Mouse (Mus musculus) 3T3-L1 (cell line): ENCODE data around the gene Dennd4a.
A peak's percentile ranks its signal among the peaks of the same experiment; 100 is the strongest.

Source experiments
- DNase-seq: peaks from one replicate; pipeline ENCODE4 v3.0.0-alpha.2; 2015; ENCODE audit warnings: low read depth, low spot score

Dennd4a gene

DNA sequence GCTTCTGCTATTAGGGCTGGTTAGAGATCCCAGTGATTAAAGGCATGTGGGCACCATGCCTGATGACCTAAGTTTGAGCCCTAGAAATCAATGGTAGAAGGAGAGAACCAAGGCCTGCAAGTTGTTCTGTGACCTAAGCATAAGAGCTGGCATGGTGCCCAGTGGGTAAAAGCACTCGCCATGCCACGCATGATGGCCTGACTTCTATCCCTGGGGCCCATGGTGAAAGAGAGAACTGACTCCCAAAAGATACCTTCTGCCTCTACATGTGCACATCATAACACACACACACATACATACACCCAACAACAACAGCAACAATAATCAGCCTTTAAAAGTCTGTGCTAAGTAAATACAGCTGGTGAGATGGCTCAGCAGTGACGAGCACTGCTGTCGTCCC is 102.3 kb downstream of the Dennd4a start:
- DNase-seq, result no peak

DNA sequence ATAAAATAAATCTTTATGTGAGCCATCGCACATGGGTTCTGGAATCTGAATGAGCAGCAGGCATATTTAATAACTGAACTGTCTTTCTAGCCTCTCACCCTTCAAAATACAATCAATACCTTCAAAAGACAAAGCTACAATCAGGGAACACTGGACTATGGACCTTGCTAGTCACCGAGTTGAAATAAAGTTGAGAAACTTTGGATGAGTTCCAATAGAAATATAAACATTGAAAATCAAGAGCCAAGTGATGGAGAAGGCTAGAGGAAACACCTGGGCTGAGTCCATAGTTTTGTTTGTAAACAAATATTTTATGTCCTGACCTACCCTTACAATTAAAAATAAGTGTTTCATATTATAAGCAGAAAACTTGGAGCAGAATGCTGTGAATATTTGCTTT is 102.8 kb downstream of the Dennd4a start:
- DNase-seq, result no peak

DNA sequence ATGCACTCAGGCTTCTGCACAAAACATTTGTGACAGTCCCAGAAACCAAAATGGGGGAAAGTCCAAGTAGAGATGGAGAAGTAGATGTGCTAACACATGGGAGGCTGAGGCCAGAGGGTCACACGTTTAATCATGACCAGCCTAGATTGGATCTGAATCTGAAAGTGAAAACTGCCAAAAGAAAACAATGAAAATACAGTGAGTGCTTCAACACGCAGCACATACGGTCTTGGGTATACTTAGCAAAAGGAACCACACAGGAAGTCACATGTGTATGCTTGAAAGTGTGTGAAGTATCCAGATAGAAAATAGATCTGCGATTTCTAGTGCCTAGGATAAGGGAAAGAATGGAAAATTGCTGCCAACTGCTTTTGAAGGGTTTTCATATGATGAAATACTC is 103.5 kb downstream of the Dennd4a start:
- no peak for DNase-seq

DNA sequence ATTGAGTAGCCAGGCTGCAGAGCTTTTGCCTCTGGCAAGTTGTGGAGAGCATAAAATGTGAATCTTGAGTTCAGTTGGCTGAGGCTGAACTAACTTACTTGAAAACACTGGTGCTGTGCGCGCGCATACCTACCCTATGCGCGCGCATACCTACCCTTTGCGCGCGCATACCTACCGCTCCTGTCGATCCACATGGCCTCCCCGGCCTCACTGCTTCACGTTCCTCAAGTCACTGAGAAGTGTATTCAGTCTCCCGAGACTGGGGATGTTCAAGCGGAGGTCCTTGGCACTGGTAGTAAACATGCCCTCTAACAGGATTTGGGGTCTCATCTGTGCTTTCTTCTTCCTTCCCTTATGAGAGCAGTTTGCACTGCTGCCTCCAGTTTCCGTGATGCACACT is 107.4 kb downstream of the Dennd4a start:
- DNase-seq, result no peak

DNA sequence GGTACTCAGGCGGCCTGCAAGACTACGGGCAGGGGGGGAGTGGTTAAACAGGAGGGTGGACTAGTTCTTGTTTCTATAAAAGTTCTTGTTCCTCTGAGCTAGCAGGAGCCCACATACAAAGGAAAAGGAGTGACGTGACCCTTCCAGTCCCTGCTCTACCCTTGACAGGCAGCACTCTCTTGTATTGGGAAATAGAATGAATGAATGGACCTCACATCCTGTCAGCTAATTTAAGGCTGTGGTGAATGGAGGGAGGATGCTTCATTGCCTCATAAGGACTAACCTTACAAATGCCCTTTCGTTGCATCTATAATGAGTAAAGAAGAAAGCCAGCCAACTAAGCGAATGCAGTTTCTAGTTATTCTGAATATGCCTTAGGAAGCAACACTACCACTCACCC is 114.6 kb downstream of the Dennd4a start:
- DNase-seq, result peak; percentile 47

DNA sequence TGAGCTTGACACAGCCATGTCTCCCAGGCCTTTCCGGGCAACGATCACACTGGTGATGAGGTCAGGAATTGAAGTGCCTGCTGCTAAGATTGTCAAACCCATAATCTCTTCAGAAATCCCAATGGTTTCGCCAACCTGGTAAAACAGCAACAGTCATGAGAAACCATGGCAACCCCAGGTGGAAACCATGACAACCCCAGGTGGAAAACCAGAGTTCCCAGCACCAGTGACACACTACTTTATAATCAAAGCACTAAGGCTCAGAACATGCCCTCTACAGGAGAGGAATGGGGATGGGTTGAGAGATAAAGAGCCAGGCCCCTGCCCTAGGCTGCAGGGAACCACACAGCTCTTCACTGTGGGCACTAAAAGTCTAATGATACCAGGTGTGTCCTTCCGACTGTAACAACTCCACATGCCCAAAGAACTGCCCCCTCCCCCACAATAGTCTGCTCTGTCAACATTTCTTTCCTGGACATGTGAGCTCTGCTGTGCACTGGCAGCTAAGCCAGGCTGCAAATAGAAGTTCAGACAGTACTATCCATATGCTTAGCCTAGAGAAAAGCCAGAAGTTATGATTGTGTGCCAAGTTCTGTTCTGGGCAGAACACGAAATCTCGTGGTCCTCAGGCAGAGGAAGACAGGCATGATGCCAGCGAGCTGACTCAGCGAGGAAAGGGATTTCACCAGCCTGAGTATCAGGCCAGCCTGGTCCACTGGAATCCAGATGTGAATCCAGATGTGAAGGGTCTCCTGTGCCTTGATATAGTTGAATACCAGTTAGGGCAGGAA is 115.3 kb downstream of the Dennd4a start:
- DNase-seq, result peak; percentile 99

DNA sequence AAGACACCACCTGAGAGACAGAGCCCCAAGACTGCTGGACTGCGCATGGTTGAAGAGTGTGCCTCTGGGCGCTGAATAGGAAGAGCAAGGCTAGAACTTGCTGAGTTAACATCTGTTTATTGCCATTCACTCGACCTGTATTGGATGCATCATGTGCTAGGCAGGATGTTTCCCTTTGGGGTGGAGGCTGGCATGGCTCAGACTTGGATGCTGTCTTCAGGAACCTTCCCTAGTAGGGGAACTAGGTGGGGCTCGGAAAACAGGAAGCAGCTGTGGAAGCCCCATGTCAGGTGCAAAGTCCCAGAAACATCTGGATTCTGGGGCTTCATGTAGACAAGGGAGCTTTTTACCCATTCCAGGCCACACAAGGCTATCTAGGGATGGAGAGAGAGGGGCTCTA is 119.1 kb downstream of the Dennd4a start:
- no peak for DNase-seq

DNA sequence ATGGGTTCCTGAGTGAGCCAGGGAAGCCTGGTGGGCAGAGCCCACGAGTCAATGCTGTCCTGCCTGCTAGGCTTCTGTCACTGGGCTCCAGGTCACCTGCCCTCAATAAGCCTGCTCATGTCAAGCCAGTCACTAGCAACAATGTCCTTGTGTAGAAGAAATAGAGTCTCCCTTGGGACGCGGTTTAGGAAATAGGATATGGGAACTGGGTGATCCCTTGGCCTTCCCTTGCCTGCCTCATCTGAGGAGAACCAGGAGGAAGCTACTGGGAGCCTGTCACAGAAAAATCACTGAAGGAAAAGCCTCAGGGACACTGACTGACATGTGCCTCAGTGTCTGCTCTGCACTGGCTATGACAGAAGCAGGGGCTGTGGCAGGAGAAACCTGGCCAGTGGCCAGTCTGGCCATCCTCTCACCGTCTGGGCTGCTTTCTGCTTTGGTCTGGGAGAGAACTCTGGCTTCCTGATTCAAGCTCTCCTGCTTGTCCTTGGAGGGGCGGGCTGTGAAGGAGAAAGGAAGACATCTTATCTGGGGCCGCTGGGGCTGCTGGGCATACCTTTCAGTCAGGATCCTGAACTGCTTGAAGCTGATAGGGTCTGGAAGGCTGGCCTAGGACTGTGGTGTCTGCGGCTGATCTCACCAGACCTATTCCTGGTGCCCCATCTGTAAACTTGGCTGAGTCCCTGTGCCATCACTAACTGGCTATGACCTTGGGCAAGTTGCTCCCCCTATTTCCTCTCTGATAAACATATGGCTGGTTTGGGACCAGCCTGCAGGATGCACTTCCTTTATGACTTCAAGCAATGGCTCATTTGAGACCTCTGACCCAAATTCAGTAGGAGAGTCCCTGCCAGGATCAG is 120.8 kb downstream of the Dennd4a start:
- no peak for DNase-seq

DNA sequence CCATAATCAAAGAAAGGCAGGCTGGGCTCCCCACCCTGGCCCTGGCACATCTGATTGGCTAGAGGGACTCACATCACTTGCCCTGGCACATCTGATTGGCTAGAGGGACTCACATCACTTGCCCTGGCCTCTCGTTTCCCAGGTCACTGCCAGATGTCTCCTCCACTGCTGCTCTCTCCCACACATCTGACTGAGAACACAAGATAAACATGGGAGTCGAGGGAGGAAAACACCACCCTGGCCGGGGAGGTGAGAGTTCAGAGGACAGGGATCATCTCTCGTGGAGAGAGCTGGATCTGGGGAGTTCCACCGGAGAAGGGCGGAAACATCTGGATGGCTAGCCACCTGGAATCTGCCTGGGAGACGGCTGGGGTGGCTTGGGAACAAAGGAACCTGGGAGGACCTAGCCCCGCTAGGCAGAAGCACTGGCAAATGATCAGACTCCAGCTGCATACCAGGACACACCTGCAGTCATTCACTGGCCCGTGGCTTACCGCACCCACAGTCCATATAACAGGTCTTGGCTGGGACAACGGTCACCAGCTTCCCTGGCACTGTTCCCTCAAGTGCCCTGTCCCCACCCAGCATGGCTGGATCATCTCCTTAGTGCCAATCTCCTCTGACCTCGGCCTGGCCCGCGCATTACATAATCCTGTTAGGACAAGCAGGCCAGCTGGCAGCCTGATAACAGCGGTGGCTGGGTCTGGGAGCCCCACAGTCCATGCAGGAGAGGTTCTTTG is 123.0 kb downstream of the Dennd4a start:
- no peak for DNase-seq

DNA sequence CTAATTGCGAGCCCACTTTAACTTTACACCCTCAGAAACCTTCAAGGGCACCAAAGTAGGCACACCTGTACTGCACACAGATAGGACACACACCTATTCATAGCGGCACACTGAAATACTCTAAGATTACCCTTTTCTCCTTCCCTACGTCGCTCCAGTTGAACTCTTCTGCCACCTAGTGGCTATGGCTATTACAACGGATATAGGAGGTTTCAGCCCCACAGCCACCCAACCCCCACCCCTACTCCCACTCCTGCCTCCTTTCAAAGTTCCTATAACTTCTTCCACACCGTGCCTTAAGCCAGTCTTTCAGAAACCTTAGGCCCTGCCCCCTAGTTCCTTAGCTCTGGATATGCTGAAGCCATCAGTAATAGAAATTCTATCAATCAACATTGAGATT is 125.4 kb downstream of the Dennd4a start:
- peak; percentile 78 for DNase-seq

DNA sequence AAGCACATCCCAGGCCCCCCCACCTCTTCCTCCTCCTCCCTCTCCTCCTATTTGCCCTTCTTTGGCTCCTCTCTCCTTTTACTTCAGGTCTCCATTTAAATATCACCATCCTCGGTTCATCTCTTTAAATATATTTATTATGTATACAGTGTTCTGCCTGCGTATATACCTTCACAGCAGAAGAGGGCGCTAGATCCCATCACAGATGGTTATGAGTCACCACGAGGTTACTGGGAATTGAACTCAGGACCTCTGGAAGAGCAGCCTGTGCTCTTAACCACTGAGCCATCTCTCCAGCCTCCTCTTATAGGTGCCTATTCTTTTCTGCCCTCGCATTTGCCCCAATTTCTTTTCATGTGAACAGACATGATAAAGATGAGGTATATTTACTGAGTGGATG is 126.4 kb downstream of the Dennd4a start:
- DNase-seq, result peak; percentile 18

DNA sequence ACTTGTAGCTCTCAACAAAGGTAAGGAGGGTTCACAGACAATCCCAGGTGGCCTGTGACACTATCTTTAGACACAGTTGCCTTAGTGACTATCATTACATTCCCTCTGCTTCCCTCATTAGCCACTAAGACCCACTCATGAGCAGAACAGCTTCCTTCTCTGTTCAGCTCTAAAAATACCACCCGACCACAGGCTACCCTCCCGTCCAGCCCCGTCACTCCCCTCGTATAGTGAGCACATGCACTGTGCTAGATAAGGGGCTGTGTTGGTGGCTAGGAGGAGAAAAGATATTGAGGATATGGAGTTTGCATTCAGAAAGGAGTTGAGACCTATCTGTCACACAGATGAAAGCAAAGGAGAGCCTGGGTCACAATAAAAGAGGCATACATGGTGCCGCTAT is 127.4 kb downstream of the Dennd4a start:
- no peak for DNase-seq

DNA sequence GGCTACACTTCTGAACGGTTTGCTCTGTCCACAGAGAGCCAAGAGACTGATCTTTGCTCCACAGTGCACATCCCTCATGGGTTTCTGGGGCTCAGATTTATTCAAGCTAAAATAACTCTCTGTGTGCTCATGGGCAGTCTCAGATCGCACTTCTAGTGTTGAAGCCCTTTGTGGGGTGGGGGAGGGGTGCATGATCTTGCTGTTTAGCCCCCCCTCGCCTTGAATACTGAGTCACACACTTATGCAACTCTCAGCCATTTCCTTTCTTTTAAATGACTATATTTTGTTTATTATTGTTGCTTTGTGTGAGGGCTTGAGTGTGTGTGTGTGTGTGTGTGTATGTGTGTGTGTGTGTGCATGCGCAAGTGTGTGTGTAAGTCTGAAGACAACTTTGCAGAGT is 128.1 kb downstream of the Dennd4a start:
- DNase-seq, result peak; percentile 44

DNA sequence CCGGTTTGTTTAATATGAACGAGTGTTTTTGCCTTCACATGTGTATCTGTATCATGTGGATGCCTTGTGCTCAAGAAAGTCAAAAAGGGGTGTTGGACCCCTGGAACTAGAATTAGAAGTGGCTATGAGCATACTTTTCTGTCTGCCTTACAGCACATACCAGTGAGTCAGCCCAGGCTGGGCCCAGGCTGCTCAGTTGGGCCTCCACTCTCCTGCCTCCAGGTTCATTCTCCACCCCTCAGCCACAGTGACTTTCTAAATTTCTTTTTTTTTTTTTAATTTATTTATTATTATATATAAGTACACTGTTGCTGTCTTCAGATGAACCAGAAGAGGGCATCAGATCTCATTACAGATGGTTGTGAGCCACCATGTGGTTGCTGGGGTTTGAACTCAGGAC is 128.7 kb downstream of the Dennd4a start:
- DNase-seq, result peak; percentile 44

DNA sequence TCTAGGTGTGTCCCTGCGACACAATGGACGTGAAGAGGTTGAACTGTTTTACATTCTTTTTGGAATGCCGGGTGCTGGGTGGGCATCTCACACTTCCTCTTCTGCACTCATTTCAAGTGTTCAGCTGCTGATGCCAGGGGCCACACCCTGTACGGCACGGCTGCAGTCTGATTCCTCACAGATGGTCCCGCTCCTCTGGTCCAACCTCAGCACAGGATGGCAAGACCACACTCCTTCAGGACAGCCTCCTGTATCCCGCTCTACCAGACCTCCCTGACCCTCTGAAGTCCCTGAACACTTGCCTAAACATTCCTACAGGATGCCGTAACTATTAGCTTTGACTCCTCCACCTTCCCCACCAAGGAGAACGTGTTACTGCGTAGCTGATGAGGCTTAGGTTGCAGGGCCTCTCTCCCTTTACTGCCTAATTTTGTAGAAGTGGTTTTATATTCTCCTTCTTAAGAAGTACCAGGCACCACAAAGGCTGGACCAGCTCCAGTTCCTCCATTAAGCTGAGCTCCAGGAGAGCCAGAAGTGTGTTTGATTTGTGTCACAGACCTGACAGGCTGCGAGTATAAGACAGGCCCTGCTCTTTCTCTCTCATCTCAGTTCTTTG is 129.7 kb downstream of the Dennd4a start:
- no peak for DNase-seq

DNA sequence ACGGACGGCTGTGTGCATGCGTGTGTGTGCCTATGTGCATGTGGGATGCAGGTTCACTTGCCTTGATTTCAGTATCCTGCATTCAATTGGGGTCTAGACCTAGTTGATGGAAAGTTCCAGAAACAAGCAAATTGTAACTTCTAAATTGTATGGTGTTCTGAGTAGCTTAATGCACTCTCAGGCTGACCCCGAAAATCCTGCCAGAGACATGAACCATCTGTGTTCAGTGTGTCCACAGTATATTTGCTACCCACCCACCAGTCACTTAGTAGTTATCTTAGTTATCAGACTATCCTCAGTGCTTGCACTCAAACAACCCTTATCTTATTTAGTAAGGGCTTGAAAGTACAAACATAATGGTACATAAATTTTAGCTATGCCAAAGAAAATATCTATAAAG is 130.5 kb downstream of the Dennd4a start:
- no peak for DNase-seq

DNA sequence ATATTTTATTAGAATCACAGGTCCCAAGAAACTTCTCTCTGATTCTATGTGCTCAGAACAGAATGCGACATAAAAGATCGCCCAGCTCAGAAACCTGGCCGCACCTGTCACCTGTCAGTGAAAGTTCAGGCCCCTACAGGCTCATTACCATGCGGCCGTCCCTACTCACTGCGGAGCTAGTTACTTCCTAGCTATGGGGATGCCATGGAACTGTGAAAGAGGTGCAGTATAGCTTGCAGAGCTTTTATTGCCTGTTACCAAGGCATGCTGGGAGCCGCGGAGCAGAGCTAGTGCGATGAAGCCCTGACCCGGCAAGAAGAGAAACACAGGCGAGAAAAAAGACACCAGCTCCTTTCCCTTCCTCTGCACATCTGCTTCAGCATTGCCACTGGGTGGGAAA is 132.9 kb downstream of the Dennd4a start:
- DNase-seq, result no peak

DNA sequence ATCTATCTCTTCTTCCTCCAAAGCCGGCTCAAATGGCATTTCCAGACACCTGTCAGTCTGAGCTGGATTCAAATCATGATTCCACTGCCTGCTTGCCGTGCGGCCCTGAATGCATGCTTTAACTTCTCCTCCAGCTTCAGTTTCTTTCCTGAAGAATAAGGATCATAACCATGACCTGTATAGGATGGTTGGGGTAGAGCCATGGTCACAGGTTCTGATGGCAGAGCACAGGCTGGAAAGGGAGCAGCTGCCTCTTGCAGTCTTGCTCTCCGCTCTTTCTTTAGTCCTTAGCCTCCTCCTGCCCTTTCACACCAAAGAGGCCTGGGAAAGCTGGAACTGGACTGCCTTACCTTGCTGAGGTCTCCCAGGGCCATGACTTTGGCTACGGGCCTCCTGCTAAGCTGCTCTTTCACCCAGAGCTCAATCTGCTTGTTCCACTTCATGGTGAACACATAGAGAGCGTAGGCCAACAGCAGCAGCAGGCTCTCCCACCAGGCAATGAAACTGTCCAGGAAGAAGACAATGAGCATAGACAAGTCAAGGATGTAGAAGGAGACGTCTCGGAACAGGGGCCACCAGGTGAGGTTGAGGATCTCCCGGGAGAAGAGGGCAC is 136.4 kb downstream of the Dennd4a start:
- DNase-seq, result no peak

DNA sequence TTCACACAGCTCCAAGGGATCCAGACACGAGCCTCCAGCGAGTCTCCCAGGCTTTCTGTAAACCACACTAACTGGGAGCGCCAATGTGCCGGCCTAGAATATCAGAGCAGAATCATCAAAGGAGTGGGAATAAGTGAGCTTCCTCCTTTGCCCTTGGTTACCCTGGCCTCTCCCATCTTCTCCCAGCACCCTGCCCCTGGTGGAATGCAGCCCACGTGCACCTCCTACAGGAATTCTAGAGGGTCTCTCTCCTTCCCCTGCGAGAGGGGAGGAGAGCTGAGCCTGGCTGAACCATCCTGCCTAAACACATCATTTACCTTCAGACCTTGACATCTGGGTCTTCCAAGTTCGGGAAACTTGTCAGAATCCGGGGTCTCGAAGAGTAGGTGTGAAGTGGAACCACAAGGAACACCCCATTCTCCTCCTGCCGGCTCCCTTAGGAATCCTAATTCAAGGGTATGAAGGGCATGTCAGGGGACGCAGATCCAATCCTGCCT is 140.1 kb downstream of the Dennd4a start, which contains the start of gene Slc24a1:
Gene Slc24a1, minus strand, starts transcription at position 447 of the 497 bp plus-strand sequence.
- DNase-seq, result no peak

DNA sequence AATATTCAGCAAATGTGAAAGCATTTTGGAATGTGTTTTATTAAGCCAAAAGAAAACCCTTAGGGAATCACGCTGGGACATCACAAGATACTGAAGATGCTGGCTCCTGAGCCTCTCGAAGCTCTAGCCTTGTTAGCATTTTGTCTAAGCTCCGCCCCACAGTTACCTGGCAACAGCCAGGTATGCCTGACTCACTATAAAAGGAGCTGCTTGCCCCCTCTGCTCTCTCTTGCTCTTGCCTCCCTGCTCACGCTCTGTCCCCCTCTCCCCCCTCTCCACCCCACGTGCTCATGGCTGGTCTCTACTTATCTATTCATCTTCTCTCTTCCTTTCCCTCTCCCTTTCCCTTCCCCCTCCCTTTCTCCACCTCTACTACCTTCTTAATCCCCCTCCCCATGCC is 140.9 kb downstream of the Dennd4a start:
- DNase-seq, result no peak

DNA sequence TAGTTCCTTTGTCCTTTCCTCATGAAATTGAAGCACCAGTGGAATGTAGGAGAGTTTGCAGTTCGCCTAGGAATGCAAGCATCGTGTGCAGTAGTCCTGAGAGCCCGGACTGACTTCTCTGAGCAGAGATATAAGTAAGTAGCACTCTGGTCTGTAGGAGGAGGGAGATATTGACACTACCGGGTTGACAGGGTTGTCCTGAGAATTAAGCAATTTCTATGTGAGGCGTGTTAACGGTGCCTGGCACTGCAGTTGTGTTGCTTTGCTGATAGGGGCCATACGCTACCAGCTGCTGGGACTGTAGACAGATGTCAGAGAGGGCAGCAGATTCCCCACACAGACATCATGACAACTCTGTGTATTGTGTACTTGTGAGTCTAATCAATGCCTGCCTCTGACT is 142.1 kb downstream of the Dennd4a start:
- no peak for DNase-seq
